Mouse (Mus musculus) forebrain, postnatal 0 days (tissue): ENCODE measurements around the gene Zswim1. TPM values are rescaled to one million over a fixed set of nuclear protein-coding genes. Genes with fewer than 3 reads are reported as not detected.
A peak's percentile ranks its signal among the peaks of the same experiment; 100 is the strongest.

Experiments
- ATAC-seq: fragments of 200-750 bp; cut with Nextera tagmentation; 2 replicates; pipeline ENCODE4 v1.8.0; 2017; ENCODE audit warnings: mild to moderate bottlenecking, moderate library complexity
- DNase-seq: peaks from one replicate; pipeline ENCODE4 v3.0.0-alpha.2; 2015
- H3K27ac ChIP-seq: fragments of 300-500 bp; sonication (generic); 2 replicates; pipeline ENCODE4 v1.5.1; 2014; ENCODE audit warnings: low read depth, mild to moderate bottlenecking, antibody characterized with exemption, low read length, moderate library complexity, mixed read lengths
- H3K27me3 ChIP-seq: fragments of 300-500 bp; sonication (generic); 2 replicates; pipeline ENCODE4 v1.6.1; 2014; ENCODE audit warnings: mild to moderate bottlenecking, low read length, mixed read lengths; ENCODE audit not compliant: insufficient read depth
- H3K36me3 ChIP-seq: fragments of 300-500 bp; sonication (generic); 2 replicates; pipeline ENCODE4 v1.6.1; 2014; ENCODE audit warnings: mild to moderate bottlenecking, moderate library complexity; ENCODE audit not compliant: insufficient read depth
- H3K4me1 ChIP-seq: fragments of 300-500 bp; sonication (generic); 2 replicates; pipeline ENCODE4 v1.6.1; 2014; ENCODE audit warnings: antibody characterized with exemption; ENCODE audit not compliant: insufficient read depth
- H3K4me2 ChIP-seq: fragments of 300-500 bp; sonication (generic); 2 replicates; pipeline ENCODE4 v1.6.1; 2014; ENCODE audit warnings: low read depth, mild to moderate bottlenecking, moderate library complexity
- H3K4me3 ChIP-seq: fragments of 300-500 bp; sonication (generic); 2 replicates; pipeline ENCODE4 v1.5.1; 2014; ENCODE audit warnings: low read depth, low read length, mixed read lengths
- H3K9ac ChIP-seq: fragments of 300-500 bp; sonication (generic); 2 replicates; pipeline ENCODE4 v1.6.1; 2014; ENCODE audit warnings: mild to moderate bottlenecking
- H3K9me3 ChIP-seq: fragments of 300-500 bp; sonication (generic); 2 replicates; pipeline ENCODE4 v1.6.1; 2016; ENCODE audit warnings: low read length
- CTCF ChIP-seq: sonication (generic); IDR thresholded peaks from 2 replicates; pipeline ENCODE4 v1.5.1; 2016; ENCODE audit warnings: antibody characterized with exemption, control low read depth, low read depth
- WGBS: fragments of 180-500 bp; shearing (Covaris S2); extraction: QIAGEN DNeasy Blood & Tissue Kit; methylation state at CpG from one replicate; pipeline ENCODE4 v1.1.7; 2014; 5-methylcytosine and 5-hydroxymethylcytosine counted together
- polyA plus RNA-seq: library from polyadenylated mRNA; unstranded; fragments of >200 nt; fragmentation: Nextera tagmentation; extraction: Ambion mirVana; gene quantifications from 2 replicates; pipeline ENCODE4 v1.2.1, GENCODE M21; 2015
- total RNA-seq: library from RNA; depleted of rRNA; stranded (reverse); fragments of >200 nt; gene quantifications from 2 replicates; pipeline ENCODE4 v1.2.3, GENCODE M21; 2014

Zswim1 gene
- total and polyA plus RNA-seq, 2 experiments from 2014 or later = 18.6 to 32.6 TPM

- Histone ChIP-seq H3K27me3 (no peaks in the 10 kb centered on the region), H3K4me1 (peaks cover 12% of the 10 kb centered on the region), H3K4me2 (no peak within 1 kb of the TSS), H3K27ac (no peak within 1 kb of the TSS), H3K9me3 (no peaks in the 10 kb centered on the region), H3K36me3 (peaks cover 35% of the 10 kb centered on the region), H3K4me3 (no peak within 1 kb of the TSS), H3K9ac (no peak within 1 kb of the TSS)
- 90% methylated on average over 6 of the region's 6 CpGs for WGBS
- no peak for TF ChIP-seq CTCF
- ATAC-seq (no peak), DNase-seq (no peak)
Observed at GRCm38 (mm10) chr2:164828437-164828836, 6.0 kb downstream of the Zswim1 start, which contains the start of gene Spata25. Gene Spata25, minus strand, starts transcription at chr2:164828537.

- WGBS = 100% methylated on average over 1 of the region's 1 CpGs
- no peak for ATAC-seq
- Histone ChIP-seq H3K27ac (no peak overlapping the region), H3K4me2 (no peak overlapping the region), H3K27me3 (no peaks in the 10 kb centered on the region), H3K4me3 (no peak overlapping the region), H3K9me3 (no peaks in the 10 kb centered on the region), H3K9ac (no peak overlapping the region), H3K4me1 (peaks cover 6% of the 10 kb centered on the region), H3K36me3 (peaks cover 35% of the 10 kb centered on the region)
- DNase-seq = no peak
- TF ChIP-seq CTCF = no peak
Observed at GRCm38 (mm10) chr2:164829090-164829489, 6.6 kb downstream of the Zswim1 start.

- no peak for TF ChIP-seq CTCF
- H3K9ac ChIP-seq = no peak overlapping the region
- H3K9me3 ChIP-seq = no peaks in the 10 kb centered on the region
- no peak overlapping the region for H3K27ac ChIP-seq
- DNase-seq = no peak
- 88% methylated on average over 10 of the region's 10 CpGs for WGBS
- no peak overlapping the region for H3K4me2 ChIP-seq
- no peak overlapping the region for H3K4me3 ChIP-seq
- H3K27me3 ChIP-seq = no peaks in the 10 kb centered on the region
- H3K36me3 ChIP-seq = peaks cover 21% of the 10 kb centered on the region
- ATAC-seq = no peak
- H3K4me1 ChIP-seq = peaks cover 11% of the 10 kb centered on the region; the same call in 1 of the 2 replicates
Observed at GRCm38 (mm10) chr2:164831029-164831428, 8.5 kb downstream of the Zswim1 start.

GRCm38 (mm10) chr2:164832032-164832747 is 9.7 kb downstream of the Zswim1 start:
- peak overlapping the region; percentile 64 for H3K4me3 ChIP-seq
- peaks cover 11% of the 10 kb centered on the region; the same call in 1 of the 2 replicates for H3K4me1 ChIP-seq
- peak overlapping the region; percentile 87 for H3K27ac ChIP-seq
- DNase-seq (no peak), ATAC-seq (no peak; the same call in 1 of the 2 replicates)
- WGBS = 65% methylated on average over 16 of the region's 16 CpGs
- no peaks in the 10 kb centered on the region for H3K27me3 ChIP-seq
- no peak for TF ChIP-seq CTCF
- peak overlapping the region; percentile 98 for H3K4me2 ChIP-seq
- H3K9me3 ChIP-seq = no peaks in the 10 kb centered on the region
- peak overlapping the region; percentile 70 for H3K9ac ChIP-seq
- peaks cover 20% of the 10 kb centered on the region for H3K36me3 ChIP-seq

- 1% methylated on average over 35 of the region's 35 CpGs for WGBS
- Histone ChIP-seq H3K27me3 (no peaks in the 10 kb centered on the region), H3K4me2 (peak within 1 kb of the TSS; percentile 98), H3K4me3 (peak within 1 kb of the TSS; percentile 64), H3K9me3 (no peaks in the 10 kb centered on the region), H3K9ac (peak within 1 kb of the TSS; percentile 70), H3K4me1 (peaks cover 11% of the 10 kb centered on the region; the same call in 1 of the 2 replicates), H3K36me3 (peaks cover 17% of the 10 kb centered on the region), H3K27ac (peak within 1 kb of the TSS; percentile 87)
- ATAC-seq (peak; percentile 92), DNase-seq (peak; percentile 85)
- peak; percentile 79 for TF ChIP-seq CTCF
Observed at GRCm38 (mm10) chr2:164832748-164833301, 10.3 kb downstream of the Zswim1 start, which contains the start of gene Ctsa. Gene Ctsa, plus strand, starts transcription at chr2:164832873.

GRCm38 (mm10) chr2:164833314-164833959 is 11.0 kb downstream of the Zswim1 start, which contains the start of gene Neurl2:
Gene Neurl2, minus strand, starts transcription at chr2:164833456.
- Histone ChIP-seq H3K4me3 (peak within 1 kb of the TSS; percentile 64), H3K27ac (peak within 1 kb of the TSS; percentile 87), H3K27me3 (no peaks in the 10 kb centered on the region), H3K4me2 (peak within 1 kb of the TSS; percentile 98), H3K4me1 (peaks cover 11% of the 10 kb centered on the region; the same call in 1 of the 2 replicates), H3K9me3 (no peaks in the 10 kb centered on the region), H3K36me3 (peaks cover 18% of the 10 kb centered on the region; the same call in 1 of the 2 replicates), H3K9ac (peak within 1 kb of the TSS; percentile 70)
- ATAC-seq = peak; percentile 77
- WGBS = 2% methylated on average over 31 of the region's 31 CpGs
- peak; percentile 24; the same call in 1 of the 2 replicates for TF ChIP-seq CTCF
- peak; percentile 96 for DNase-seq

- H3K27me3 ChIP-seq = no peaks in the 10 kb centered on the region
- H3K4me2 ChIP-seq = peak overlapping the region; percentile 98
- peak overlapping the region; percentile 64 for H3K4me3 ChIP-seq
- H3K9me3 ChIP-seq = no peaks in the 10 kb centered on the region
- peaks cover 11% of the 10 kb centered on the region; the same call in 1 of the 2 replicates for H3K4me1 ChIP-seq
- TF ChIP-seq CTCF = peak; percentile 11; the same call in 1 of the 2 replicates
- peak overlapping the region; percentile 70 for H3K9ac ChIP-seq
- WGBS = 46% methylated on average over 8 of the region's 8 CpGs
- no peak overlapping the region for H3K27ac ChIP-seq
- no peak for DNase-seq
- H3K36me3 ChIP-seq = peaks cover 28% of the 10 kb centered on the region
- ATAC-seq = no peak
Observed at GRCm38 (mm10) chr2:164834531-164834930, 12.0 kb downstream of the Zswim1 start.
